Mouse (Mus musculus) gastrocnemius, postnatal 10 days (tissue): Measurements from ENCODE around the gene Bmpr1a. TPM values are rescaled to one million over a fixed set of nuclear protein-coding genes. Genes with fewer than 3 reads are reported as not detected.

ENCODE experiments used
- DNase-seq: peaks from one replicate; pipeline ENCODE4 v3.0.0; 2021; ENCODE audit warnings: mixed read lengths
- long read RNA-seq, 2 experiments: library from polyadenylated mRNA; stranded (forward); transcript quantifications; one replicate each; pipeline ENCODE4 v2.0.0; 2021
- total RNA-seq, 2 experiments: library from RNA; stranded (reverse); gene quantifications; 2 replicates each; pipeline ENCODE4 v1.2.3; 2021

Gene Bmpr1a
- total RNA-seq = 100 to 1,000 TPM in 1 of 2 experiments, 10 to 100 TPM in 1; 92.4 to 102 TPM
- long read RNA-seq, experiment 1, full-length matches to known transcripts = 25 of 69 reads
- long read RNA-seq, experiment 1, partial matches to known transcripts = 2 of 69 reads
- long read RNA-seq, experiment 1, other reads (novel, unspliced or antisense) = 42 of 69 reads
- long read RNA-seq, experiment 2, full-length matches to known transcripts = 16 of 40 reads
- long read RNA-seq, experiment 2, partial matches to known transcripts = 1 of 40 reads
- long read RNA-seq, experiment 2, other reads (novel, unspliced or antisense) = 23 of 40 reads

GRCm38 (mm10) chr14:34503325-34503647 is at the start of gene Bmpr1a:
TSS of gene Bmpr1a (minus strand) at chr14:34503341.
- DNase-seq = no peak

DNA sequence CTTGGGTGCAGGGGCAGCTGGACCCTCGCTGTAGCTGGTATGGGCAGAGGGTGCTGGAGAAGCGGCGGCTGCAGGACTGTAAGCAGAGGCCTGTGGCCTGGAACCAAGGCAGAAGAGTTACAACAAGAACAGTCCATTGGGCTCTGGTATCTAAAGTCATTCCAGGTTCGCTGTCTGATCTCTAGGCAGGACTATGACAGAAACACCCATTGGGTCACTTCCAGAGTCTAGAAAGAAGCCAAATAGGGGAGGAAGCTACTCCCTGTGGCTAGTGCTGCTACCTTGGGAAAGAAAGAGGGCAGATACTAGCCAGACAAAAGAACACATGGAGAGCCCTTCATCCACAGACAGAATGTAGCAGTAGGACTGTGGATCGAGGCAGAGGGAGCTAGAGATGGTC is 49.1 kb upstream of the Bmpr1a start:
- no peak for DNase-seq

GRCm38 (mm10) chr14:34549004-34549671 is 46.0 kb upstream of the Bmpr1a start:
- DNase-seq = peak; percentile 86

- DNase-seq = peak; percentile 73
These were observed 45.4 kb upstream of the Bmpr1a start for GRCm38 (mm10) chr14:34548391-34549001.

DNA sequence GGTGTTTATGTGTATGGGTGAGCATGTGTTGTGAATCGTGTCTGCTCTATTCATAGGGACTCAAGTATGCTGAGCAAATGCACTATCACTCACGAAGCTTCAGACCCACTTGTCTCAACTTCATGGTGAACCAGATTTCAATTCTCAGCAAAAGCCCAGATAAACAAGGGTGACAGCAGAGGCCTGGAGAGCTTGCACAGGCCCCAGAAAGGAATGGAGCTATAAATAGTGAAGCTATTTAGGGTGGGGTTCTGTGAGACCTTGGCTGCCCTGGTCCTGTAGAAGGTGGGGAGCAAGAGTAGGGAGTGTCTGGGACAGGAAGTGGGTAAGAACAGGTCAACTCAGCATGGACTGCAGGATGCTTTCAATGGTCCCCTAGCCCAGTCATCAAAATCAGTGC is 41.4 kb upstream of the Bmpr1a start:
- no peak for DNase-seq

DNA sequence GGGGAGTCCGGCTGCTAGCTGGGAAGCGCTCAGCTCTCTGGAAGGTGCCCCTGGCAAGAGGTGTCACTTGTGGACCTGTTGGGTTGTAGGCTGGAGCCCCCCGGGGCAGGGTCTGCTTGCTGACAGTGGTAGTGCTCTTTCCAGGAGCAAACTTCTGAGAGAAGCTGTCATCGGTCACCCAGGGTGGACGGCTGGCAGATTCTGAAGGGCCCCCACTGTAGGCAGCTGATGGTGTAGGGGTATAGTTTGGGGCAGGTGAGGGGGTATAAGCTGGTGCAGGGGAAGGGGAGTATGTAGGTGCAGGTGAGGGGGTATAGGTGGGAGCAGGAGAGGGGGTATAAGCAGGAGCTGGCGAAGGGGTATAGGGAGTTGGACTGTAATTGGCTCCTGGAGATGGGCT is 40.9 kb upstream of the Bmpr1a start:
- DNase-seq = no peak

DNA sequence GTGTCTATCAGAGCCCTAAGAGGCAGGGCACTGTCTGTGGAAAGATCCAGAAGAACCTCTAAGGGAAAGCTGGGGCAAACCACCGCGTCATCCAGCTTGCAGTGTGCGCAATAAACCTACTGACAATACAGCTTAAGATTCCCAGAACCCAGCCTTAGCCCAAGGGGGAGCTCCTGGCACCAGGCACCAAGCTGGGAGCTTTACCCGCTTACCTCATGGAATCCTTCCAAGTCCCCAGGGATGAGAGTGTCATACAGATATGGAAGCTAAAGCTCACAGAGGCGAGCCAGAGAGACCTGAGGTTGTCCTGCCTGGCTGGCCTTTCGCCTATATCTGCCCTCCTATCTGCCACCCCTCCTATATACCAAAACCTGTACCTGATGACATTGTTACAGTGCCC is 40.5 kb upstream of the Bmpr1a start:
- no peak for DNase-seq

GRCm38 (mm10) chr14:34541896-34542295 is 38.8 kb upstream of the Bmpr1a start:
- no peak for DNase-seq

- peak; percentile 71 for DNase-seq
These were observed 37.6 kb upstream of the Bmpr1a start for GRCm38 (mm10) chr14:34540685-34541162.

DNA sequence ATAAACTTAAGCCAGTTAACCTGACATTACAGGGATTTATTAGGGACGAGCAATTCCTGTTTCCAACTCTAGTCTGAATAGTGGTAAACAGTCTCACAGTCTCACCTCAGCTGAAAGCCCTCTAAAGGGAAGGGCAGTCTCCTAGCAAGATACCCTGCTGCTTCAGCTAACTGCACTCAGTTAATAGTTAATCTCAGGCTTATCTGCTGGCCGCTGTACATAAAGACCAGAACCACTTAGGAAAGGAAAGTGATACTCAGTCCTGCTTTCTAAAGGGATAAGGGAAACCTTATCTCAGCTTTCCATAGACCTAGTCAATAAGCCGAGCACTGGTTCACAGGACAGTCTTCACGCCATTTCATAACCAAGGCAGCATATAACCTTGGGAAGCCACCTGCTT is 32.7 kb upstream of the Bmpr1a start:
- DNase-seq = no peak

DNA sequence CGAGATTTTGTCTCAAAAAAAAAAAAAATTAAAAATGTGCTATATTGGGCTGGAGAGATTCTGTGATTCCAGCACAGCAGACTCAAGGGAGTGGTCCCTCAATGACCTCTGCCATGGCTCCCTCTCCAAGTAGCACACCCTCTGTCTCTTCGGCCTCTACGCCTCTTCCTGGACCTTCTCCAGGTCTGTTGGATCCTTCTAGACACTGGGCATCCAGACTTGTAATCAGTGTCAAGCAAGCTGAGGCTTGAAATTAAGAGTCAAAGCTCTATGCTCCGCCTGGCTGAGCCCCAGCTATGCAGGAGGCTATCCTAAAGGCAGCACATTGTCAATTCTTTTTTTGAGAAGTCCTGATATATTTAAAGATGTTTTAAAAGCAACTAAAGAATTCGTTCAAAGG is 30.4 kb upstream of the Bmpr1a start:
- DNase-seq = peak; percentile 30

DNA sequence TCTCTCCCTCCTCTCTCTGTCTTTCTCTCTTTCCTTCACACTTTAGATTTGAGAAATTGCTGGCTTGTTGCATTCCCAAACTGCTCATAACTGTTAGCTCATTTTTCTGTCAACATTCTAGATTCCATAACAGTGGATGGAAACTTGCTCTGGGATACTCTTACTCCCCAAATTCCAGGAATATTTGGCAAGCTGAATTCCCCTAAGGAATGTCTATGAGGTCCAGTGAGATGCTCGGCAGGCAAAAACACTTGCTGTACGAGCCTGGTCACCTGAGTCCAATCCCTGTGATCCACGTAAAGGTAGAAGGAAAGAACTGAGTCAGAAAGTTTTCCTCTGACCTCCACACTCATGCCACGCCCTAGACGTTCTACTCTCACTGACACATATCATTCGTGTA is 29.4 kb upstream of the Bmpr1a start:
- DNase-seq = no peak

DNA sequence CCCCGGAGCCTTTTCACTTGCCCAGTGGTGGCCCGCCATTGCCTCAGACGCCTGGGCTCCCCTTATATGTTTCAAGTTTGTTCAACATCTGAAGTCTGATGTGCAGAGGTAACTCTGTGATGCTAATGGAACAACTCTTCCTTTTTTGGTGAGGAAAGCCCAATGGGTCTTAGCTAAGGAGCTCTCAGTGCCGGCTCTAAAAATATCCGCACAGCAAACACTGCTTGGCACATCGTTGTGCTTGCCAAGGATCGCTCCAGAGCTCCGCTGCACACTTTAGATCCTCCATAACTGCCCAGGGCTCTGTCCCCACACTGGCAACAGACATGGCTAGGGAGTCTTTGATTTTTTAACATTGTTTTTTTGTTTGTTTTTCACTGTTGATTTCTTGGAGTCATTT is 25.7 kb upstream of the Bmpr1a start:
- no peak for DNase-seq

DNA sequence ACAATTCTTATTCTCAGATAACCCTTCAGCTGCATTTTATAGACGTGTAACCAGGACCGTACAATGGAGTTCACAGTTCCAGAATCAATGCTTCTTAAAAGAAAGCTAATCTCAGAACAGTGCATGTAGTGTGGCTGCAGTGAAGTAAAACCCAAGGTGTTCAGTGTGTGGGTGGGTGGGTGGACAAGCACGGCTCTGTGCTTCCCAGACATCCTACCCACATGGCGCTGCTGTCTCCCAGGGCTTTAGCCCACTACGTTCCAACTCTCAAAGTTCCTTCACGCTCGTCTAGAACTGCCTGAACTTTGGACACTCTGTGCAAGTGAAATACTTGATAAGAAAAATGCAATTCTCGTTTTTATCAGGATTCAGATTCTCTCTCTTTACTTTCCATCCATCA is 19.6 kb upstream of the Bmpr1a start, which contains the start of gene 9230112D13Rik:
9230112D13Rik (minus strand) TSS at position 101 of the 400 bp plus-strand sequence.
- DNase-seq = no peak

DNA sequence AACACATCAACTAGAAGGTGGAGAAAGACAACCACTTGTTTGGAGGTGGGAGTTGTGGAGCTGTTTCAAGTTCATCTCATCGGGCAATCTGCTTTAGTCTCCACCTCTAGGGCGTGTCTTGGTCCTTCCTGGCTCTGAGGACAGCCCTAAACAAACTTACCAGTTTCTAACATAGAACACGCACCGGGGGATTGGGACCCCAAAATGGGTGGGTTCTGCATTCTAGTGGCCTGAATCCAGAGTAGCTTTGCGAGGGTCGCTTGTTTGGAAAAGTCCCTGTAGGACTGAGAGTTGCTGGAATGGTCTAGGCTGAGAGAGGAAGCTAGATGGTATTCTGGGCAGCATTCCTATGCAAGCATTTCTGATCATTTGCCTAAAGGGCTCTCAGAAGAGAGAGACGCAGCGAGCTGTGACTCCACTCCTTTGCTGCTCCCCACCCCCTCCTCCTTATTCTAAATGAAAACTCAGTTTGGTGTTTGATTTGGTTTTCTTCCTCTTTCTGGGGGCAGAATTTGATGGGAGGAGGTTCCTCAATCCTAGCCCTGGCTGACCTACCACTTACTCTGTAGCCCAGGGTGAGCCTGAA is 14.9 kb upstream of the Bmpr1a start:
- no peak for DNase-seq

- no peak for DNase-seq
These were observed 13.9 kb upstream of the Bmpr1a start for GRCm38 (mm10) chr14:34516960-34517577.

- no peak for DNase-seq
These were observed 12.7 kb upstream of the Bmpr1a start for GRCm38 (mm10) chr14:34515860-34516259.

- DNase-seq = no peak
These were observed 11.0 kb upstream of the Bmpr1a start for GRCm38 (mm10) chr14:34514120-34514519.

GRCm38 (mm10) chr14:34512602-34513001 is 9.5 kb upstream of the Bmpr1a start:
- DNase-seq = no peak

DNA sequence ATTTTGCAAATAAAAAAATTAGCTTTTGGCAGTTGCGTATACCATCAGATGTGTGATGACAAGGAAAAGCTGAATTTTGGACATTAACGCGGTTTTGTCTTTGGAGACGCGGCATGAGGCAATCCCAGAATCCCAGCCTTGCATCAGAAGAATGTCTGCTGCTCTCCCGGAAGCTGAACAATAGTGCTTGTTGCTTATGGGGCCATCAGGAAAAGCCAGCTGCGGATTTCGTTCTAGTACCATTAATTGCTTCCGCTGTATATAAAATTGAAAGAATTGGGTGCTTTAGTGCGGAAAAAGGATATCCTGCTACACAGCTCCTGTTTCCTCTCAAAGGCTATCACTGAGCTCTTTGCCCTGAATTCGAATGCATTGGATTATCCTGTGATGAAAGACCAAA is 8.8 kb upstream of the Bmpr1a start:
- DNase-seq = no peak

- DNase-seq = no peak
These were observed 5.8 kb upstream of the Bmpr1a start for GRCm38 (mm10) chr14:34508842-34509439.

DNA sequence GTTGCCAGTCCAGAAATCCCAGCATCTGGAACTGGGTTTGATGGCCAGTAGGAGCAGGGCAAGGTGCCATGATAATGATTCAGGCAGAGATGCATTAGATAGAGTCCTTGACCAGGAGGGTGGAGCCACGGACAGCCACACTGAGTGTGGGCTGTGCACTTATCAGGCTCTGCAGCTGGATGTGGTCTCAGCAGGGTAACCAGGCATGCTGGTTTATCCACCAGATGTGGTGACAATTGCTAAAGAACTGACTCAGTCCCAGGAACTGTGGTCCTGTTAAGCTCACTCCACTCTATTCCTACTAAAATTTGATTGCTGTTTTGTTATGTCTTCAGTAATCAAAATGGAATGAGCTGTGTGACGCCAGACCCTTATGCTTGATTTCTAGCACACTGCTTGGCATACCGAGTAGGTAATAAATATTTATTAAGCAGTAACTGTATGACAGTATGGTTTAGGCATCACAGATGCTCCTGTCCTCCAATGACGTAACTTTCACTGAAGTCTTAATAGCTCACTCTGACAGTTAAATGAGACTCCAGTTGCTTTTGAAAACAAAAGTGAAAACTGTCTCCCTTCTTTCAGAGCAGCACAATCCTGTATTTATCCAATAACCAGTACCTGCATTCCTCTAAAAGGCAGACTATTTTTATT is 5.2 kb upstream of the Bmpr1a start:
- peak; percentile 19 for DNase-seq
